ENCODE assay signal across 19 mouse cellular contexts in genomic region chr1:164817331-164817730, GRCm38 (mm10). TPM values are rescaled to one million over a fixed set of nuclear protein-coding genes. Genes with fewer than 3 reads are reported as not detected.
"Had no signal": no experiment of that assay in that cellular context is flagged by ENCODE, and none has a peak within 500 bp of the region (broad histone marks: within the 10 kb centered on the region; RNA-seq: fewer than 3 reads in every experiment).

No protein-coding gene starts in this region.

- H3K4me3 ChIP-seq: midbrain, embryonic 10.5 days; midbrain, embryonic 12.5 days; myocyte; neural tube, embryonic 13.5 days; neural tube, embryonic 15.5 days had no signal

- H3K27ac ChIP-seq: midbrain, embryonic 10.5 days; midbrain, embryonic 12.5 days; neural tube, embryonic 13.5 days; neural tube, embryonic 15.5 days had no signal

- ATAC-seq: midbrain, embryonic 16.5 days had no signal

- H3K36me3 ChIP-seq: midbrain, embryonic 10.5 days; midbrain, embryonic 12.5 days; neural tube, embryonic 13.5 days; neural tube, embryonic 15.5 days had no signal

- H3K27me3 ChIP-seq: neural tube, embryonic 13.5 days; neural tube, embryonic 15.5 days had no signal

- H3K9me3 ChIP-seq: midbrain, embryonic 10.5 days; midbrain, embryonic 12.5 days; neural tube, embryonic 13.5 days; neural tube, embryonic 15.5 days had no signal

- H3K4me2 ChIP-seq: lung, embryonic 14.5 days; midbrain, embryonic 12.5 days; neural tube, embryonic 13.5 days; neural tube, embryonic 15.5 days had no signal

- DNase-seq: lung, adult 18-20 months; lung, embryonic 14.5 days; lung, postnatal 10 days; lung, postnatal 4 days; midbrain, embryonic 14.5 days; retina, postnatal 1 day; right cerebral cortex, adult 18-20 months; right cerebral cortex, postnatal 25 days; right cerebral cortex, postnatal 4 days; spleen, adult 18-20 months; thymus, adult 18-20 months; thymus, postnatal 14 days; thymus, postnatal 36 days had no signal

- H3K9ac ChIP-seq: lung, embryonic 14.5 days; midbrain, embryonic 12.5 days; neural tube, embryonic 13.5 days; neural tube, embryonic 15.5 days had no signal

RNA-seq across cellular contexts. Expression of gene Dpt, which starts 20.9 kb away (rescaled TPM):
- polyA plus RNA-seq: midbrain, embryonic 10.5 days; midbrain, embryonic 12.5 days; midbrain, embryonic 14.5 days had no signal
